17 mouse cellular contexts compared by ENCODE assay signal in the genomic region with DNA sequence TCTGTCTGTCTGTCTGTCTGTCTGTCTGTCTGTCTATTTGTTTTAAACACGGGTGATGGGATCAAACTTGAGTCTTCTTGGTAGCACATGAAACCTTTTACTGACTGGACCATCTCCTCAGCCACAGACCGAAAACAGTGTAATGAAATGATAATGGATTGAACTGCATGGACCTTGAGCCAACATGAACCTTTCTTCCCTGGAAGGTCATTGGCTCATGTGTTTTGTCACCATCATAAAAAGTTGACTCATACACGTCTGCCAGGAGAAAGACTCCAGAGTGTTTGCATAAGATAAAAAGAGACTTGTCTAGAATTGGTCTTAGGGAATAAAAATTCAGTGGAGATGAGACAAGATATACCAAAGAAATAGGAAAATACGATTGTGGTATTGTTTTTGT.
DNase-seq lines count a peak whose midpoint lies in the region; ATAC-seq lines count a peak whose summit lies in the region.
"Had no signal": no experiment of that assay in that cellular context is flagged by ENCODE, and none has a peak within 500 bp of the region (broad histone marks: within the 10 kb centered on the region; RNA-seq: fewer than 3 reads in every experiment).

No protein-coding gene starts in this region.

- H3K4me1 ChIP-seq in intestine, embryonic 15.5 days (replicated peaks) = no peaks in the 10 kb centered on the region
- H3K4me1 ChIP-seq in intestine, embryonic 16.5 days (ENCODE audit: control insufficient read depth, insufficient read depth, low read length) = no peaks in the 10 kb centered on the region
- H3K4me1 ChIP-seq: embryonic facial prominence, embryonic 10.5 days; embryonic facial prominence, embryonic 12.5 days; forebrain, embryonic 13.5 days; forebrain, embryonic 15.5 days had no signal

- H3K36me3 ChIP-seq in intestine, embryonic 15.5 days = no peaks in the 10 kb centered on the region
- H3K36me3 ChIP-seq in intestine, embryonic 16.5 days (ENCODE audit: control insufficient read depth, insufficient read depth, low read length) = no peaks in the 10 kb centered on the region
- H3K36me3 ChIP-seq: embryonic facial prominence, embryonic 10.5 days; embryonic facial prominence, embryonic 12.5 days; forebrain, embryonic 15.5 days had no signal

- DNase-seq in adrenal gland, adult 8-10 months = peak; percentile 1
- DNase-seq in adrenal gland, postnatal 36 days = no peak
- DNase-seq in right cerebral cortex, adult 18-20 months = no peak
- DNase-seq in kidney, adult 8-10 months = no peak
- DNase-seq: adrenal gland, postnatal 10 days; cerebellum, adult 11 months; cerebellum, adult 2 months; cerebellum, adult 9-10 months; cerebellum, postnatal 10 days; cerebellum, postnatal 25 days; forebrain, postnatal 0 days had no signal

- H3K27ac ChIP-seq in intestine, embryonic 15.5 days = no peak overlapping the region
- no peak overlapping the region for H3K27ac ChIP-seq in intestine, embryonic 16.5 days (ENCODE audit: low read length)
- H3K27ac ChIP-seq: embryonic facial prominence, embryonic 10.5 days; embryonic facial prominence, embryonic 12.5 days; forebrain, embryonic 13.5 days; forebrain, embryonic 15.5 days had no signal

- no peak overlapping the region for H3K4me3 ChIP-seq in intestine, embryonic 15.5 days (replicated peaks)
- H3K4me3 ChIP-seq in intestine, embryonic 16.5 days (ENCODE audit: low read length) = no peak overlapping the region
- H3K4me3 ChIP-seq: embryonic facial prominence, embryonic 10.5 days; embryonic facial prominence, embryonic 12.5 days; forebrain, embryonic 13.5 days; forebrain, embryonic 15.5 days had no signal

- no peaks in the 10 kb centered on the region for H3K27me3 ChIP-seq in intestine, embryonic 15.5 days (replicated peaks)
- H3K27me3 ChIP-seq in intestine, embryonic 16.5 days (replicated peaks; ENCODE audit: control insufficient read depth, insufficient read depth, low read length) = no peaks in the 10 kb centered on the region
- H3K27me3 ChIP-seq: embryonic facial prominence, embryonic 12.5 days; forebrain, embryonic 13.5 days; forebrain, embryonic 15.5 days had no signal

- no peak overlapping the region for H3K4me2 ChIP-seq in intestine, embryonic 15.5 days (replicated peaks)
- H3K4me2 ChIP-seq in intestine, embryonic 16.5 days (ENCODE audit: low read depth, low read length) = no peak overlapping the region
- H3K4me2 ChIP-seq: embryonic facial prominence, embryonic 12.5 days; forebrain, embryonic 13.5 days; forebrain, embryonic 15.5 days had no signal

- H3K9ac ChIP-seq in intestine, embryonic 15.5 days = no peak overlapping the region
- H3K9ac ChIP-seq in intestine, embryonic 16.5 days (ENCODE audit: low read depth, low read length) = no peak overlapping the region
- H3K9ac ChIP-seq: embryonic facial prominence, embryonic 12.5 days; forebrain, embryonic 13.5 days; forebrain, embryonic 15.5 days; forebrain, postnatal 0 days had no signal

- no peaks in the 10 kb centered on the region for H3K9me3 ChIP-seq in intestine, embryonic 15.5 days
- H3K9me3 ChIP-seq in intestine, embryonic 16.5 days (ENCODE audit: control insufficient read depth, low read length) = no peaks in the 10 kb centered on the region
- H3K9me3 ChIP-seq: embryonic facial prominence, embryonic 10.5 days; embryonic facial prominence, embryonic 12.5 days; forebrain, embryonic 13.5 days; forebrain, embryonic 15.5 days had no signal

- ATAC-seq in intestine, embryonic 15.5 days = peak; percentile 73
- peak; percentile 71 for ATAC-seq in intestine, embryonic 16.5 days
- ATAC-seq: forebrain, embryonic 13.5 days; forebrain, embryonic 15.5 days; forebrain, postnatal 0 days had no signal

- 63% methylated on average over 4 of the region's 4 CpGs for WGBS in intestine, embryonic 15.5 days
- 56% methylated on average over 4 of the region's 4 CpGs for whole genome bisulfite sequencing in intestine, embryonic 16.5 days
